Mouse (Mus musculus): ENCODE measurements at regions not wholly inside any gene's neighbourhood (a gene's known extent, or its start where the extent isn't known, plus 50 kb on each side); places are given as distances from the start of the nearest gene placed in this dataset.

DNA sequence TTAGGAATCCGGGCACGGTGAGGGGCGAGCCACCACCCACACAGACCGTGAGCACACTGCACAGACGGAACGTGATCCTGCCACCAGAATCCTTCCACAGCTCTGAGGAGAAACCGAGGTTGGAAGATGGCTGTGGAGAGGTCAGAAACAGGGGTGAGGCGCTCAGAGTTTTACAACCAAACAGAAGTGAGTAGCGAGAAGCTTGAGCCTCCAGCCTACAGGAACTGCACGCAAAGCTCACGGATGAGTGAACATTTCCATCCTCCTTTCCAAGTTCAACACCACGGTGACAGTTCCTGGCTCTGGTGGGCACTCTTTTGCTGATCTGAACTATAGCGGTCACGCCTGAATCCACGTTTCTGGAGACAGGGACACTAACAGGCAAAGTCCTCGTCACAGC is 225.6 kb downstream of the Bcl2l11 start:
- TF ChIP-seq CTCF (IDR thresholded peaks at IDR 0.05; ENCODE audit: control insufficient read depth, insufficient read depth, insufficient read length) (no peak), USF1 (IDR thresholded peaks at IDR 0.05; ENCODE audit: low read depth) (no peak), CEBPB (IDR thresholded peaks at IDR 0.05; ENCODE audit: low read depth) (no peak), MYOG (IDR thresholded peaks at IDR 0.05; ENCODE audit: control insufficient read depth, extremely low read depth, insufficient read length) (no peak)

All from C2C12 (cell line).